Mouse (Mus musculus) liver, embryonic 14.5 days (tissue): ENCODE results near the gene Kcnn1.

Experiments
- CTCF ChIP-seq: IDR thresholded peaks from 2 replicates; pipeline ENCODE4 v1.5.1; 2016; ENCODE audit warnings: antibody characterized with exemption, low read depth, control low read depth
- EP300 ChIP-seq: IDR thresholded peaks from 2 replicates; pipeline ENCODE4 v1.6.1; 2016; ENCODE audit warnings: antibody characterized with exemption, low read depth

GRCm38 (mm10) chr8:70849333-70849990 is 13.6 kb downstream of the Kcnn1 start:
- TF ChIP-seq CTCF: no peak
- TF ChIP-seq EP300: no peak
